Mouse (Mus musculus): ENCODE measurements at regions not wholly inside any gene's neighbourhood (a gene's known extent, or its start where the extent isn't known, plus 50 kb on each side); places are given as distances from the start of the nearest gene placed in this dataset.

GRCm38 (mm10) chr11:71444056-71444455 is 213.5 kb upstream of the Nlrp1b start:
- TF ChIP-seq HCFC1 (IDR thresholded peaks at IDR 0.05; ENCODE audit: low read depth, low read length), result no peak
- no peak for TF ChIP-seq CHD2 (IDR thresholded peaks at IDR 0.05; ENCODE audit: low read length)
- no peak for TF ChIP-seq CTCF (IDR thresholded peaks at IDR 0.05 in 2 of 3, conservative IDR thresholded peaks at IDR 0.05 in 1 of 3; ENCODE audit: control insufficient read depth in 1 of 3, insufficient read depth in 1 of 3, low read depth in 2 of 3, low read length in 3 of 3, poor library complexity in 1 of 3, severe bottlenecking in 1 of 3)
- no peak for TF ChIP-seq MAX (IDR thresholded peaks at IDR 0.05; ENCODE audit: low read length)
